Mouse (Mus musculus) stomach, postnatal 0 days (tissue): ENCODE results near the gene Stx2. TPM values are rescaled to one million over a fixed set of nuclear protein-coding genes. Genes with fewer than 3 reads are reported as not detected.

Experiments used
- ATAC-seq: fragments of 200-750 bp; cut with Nextera tagmentation; 2 replicates; pipeline ENCODE4 v1.8.0; 2017; ENCODE audit not compliant: low FRiP score, low TSS enrichment
- DNase-seq: peaks from one replicate; pipeline ENCODE4 v3.0.0-alpha.2; 2016; ENCODE audit warnings: low spot score
- H3K27ac ChIP-seq: fragments of 300-500 bp; sonication (generic); replicated peaks from 2 replicates; pipeline ENCODE4 v1.5.1; 2014; ENCODE audit warnings: mild to moderate bottlenecking, control low read depth
- H3K27me3 ChIP-seq: fragments of 300-500 bp; sonication (generic); 2 replicates; pipeline ENCODE4 v1.6.1; 2014; ENCODE audit warnings: low read length; ENCODE audit not compliant: control insufficient read depth, insufficient read depth
- H3K36me3 ChIP-seq: fragments of 300-500 bp; sonication (generic); 2 replicates; pipeline ENCODE4 v1.6.1; 2014; ENCODE audit warnings: low read length, mixed read lengths; ENCODE audit not compliant: control insufficient read depth, insufficient read depth
- H3K4me1 ChIP-seq: fragments of 300-500 bp; sonication (generic); replicated peaks from 2 replicates; pipeline ENCODE4 v1.6.1; 2014; ENCODE audit warnings: antibody characterized with exemption; ENCODE audit not compliant: control insufficient read depth, insufficient read depth
- H3K4me2 ChIP-seq: fragments of 300-500 bp; sonication (generic); replicated peaks from 2 replicates; pipeline ENCODE4 v1.6.1; 2014; ENCODE audit warnings: low read depth, mild to moderate bottlenecking, control low read depth, moderate library complexity
- H3K4me3 ChIP-seq: fragments of 300-500 bp; sonication (generic); 2 replicates; pipeline ENCODE4 v1.5.1; 2014; ENCODE audit warnings: low read depth, low read length, control low read depth
- H3K9ac ChIP-seq: fragments of 300-500 bp; sonication (generic); 2 replicates; pipeline ENCODE4 v1.6.1; 2014; ENCODE audit warnings: mild to moderate bottlenecking, low read length, control low read depth, mixed read lengths
- H3K9me3 ChIP-seq: fragments of 300-500 bp; sonication (generic); 2 replicates; pipeline ENCODE4 v1.6.1; 2016; ENCODE audit warnings: low read length; ENCODE audit not compliant: control insufficient read depth
- CTCF ChIP-seq: IDR thresholded peaks from 2 replicates; pipeline ENCODE4 v1.5.1; 2016; ENCODE audit warnings: antibody characterized with exemption, low read depth, mild to moderate bottlenecking, moderate library complexity
- EP300 ChIP-seq: optimal IDR thresholded peaks from 2 replicates; pipeline ENCODE3; 2016; ENCODE audit warnings: antibody characterized with exemption
- WGBS: fragments of 180-500 bp; shearing (Covaris S2); extraction: QIAGEN DNeasy Blood & Tissue Kit; methylation state at CpG from one replicate; pipeline ENCODE4 v1.1.7; 2014; 5-methylcytosine and 5-hydroxymethylcytosine counted together
- polyA plus RNA-seq: library from polyadenylated mRNA; unstranded; fragments of >200 nt; fragmentation: Nextera tagmentation; extraction: Ambion mirVana; gene quantifications from 2 replicates; pipeline ENCODE4 v1.2.1, GENCODE M21; 2015

Stx2 gene
- polyA plus RNA-seq, 1 experiment from 2014 or later = 10.9 TPM

GRCm38 (mm10) chr5:129045641-129046580, 37.5 kb upstream of the Stx2 start:
- Histone ChIP-seq H3K27ac (no peak overlapping the region), H3K4me3 (no peak overlapping the region), H3K9ac (no peak overlapping the region), H3K4me2 (no peak overlapping the region), H3K4me1 (no peaks in the 10 kb centered on the region), H3K36me3 (no peaks in the 10 kb centered on the region), H3K27me3 (no peaks in the 10 kb centered on the region), H3K9me3 (no peaks in the 10 kb centered on the region)
- TF ChIP-seq CTCF (no peak), EP300 (no peak)
- WGBS = 54% methylated on average over 26 of the region's 26 CpGs
- ATAC-seq (no peak), DNase-seq (no peak)

DNA sequence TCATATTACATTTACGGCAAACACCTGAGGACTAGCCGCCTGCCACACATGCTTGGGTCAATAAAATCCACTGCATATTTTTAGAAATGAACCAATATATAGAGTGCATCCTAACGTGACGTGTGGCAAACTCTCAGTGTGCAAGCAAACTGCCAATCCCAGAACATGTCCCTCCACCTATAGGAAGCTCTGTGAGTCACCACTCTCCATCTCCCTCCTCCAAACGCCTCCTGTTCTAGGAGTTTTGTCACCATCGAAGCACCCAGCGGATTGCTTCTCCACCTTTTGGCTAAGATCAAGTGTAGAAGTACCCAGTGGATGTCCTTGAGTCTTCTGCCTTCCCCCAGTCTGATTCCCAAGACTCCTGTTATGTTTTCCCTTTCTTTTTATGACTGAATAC, 29.4 kb upstream of the Stx2 start:
- Histone ChIP-seq H3K9me3 (no peaks in the 10 kb centered on the region), H3K27ac (no peak overlapping the region), H3K4me1 (no peaks in the 10 kb centered on the region), H3K36me3 (no peaks in the 10 kb centered on the region), H3K9ac (no peak overlapping the region), H3K4me3 (no peak overlapping the region), H3K4me2 (no peak overlapping the region), H3K27me3 (no peaks in the 10 kb centered on the region)
- ATAC-seq (no peak), DNase-seq (no peak)
- no peak for TF ChIP-seq EP300
- TF ChIP-seq CTCF = no peak
- 72% methylated on average over 7 of the region's 7 CpGs for WGBS

DNA sequence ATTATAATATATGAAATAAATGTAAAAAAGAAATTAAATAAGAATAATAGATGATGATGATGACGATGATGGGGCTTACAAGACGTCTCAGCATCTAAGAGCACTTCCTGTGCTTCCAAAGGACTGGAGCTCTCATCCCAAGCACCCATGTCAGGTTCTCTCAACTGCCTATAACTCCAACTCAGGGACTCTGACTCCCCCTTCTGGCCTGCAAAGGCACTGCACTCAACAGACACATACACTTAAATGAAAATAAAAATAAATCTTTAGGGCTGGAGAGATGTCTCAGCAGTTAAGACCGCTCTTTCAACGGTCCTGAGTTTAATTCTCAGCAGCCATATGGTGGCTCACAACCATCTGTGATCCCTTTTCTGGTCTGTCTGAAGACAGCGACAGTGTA, 28.3 kb upstream of the Stx2 start:
- ATAC-seq = no peak
- Histone ChIP-seq H3K4me1 (no peaks in the 10 kb centered on the region), H3K27ac (no peak overlapping the region), H3K27me3 (no peaks in the 10 kb centered on the region), H3K9ac (no peak overlapping the region), H3K9me3 (no peaks in the 10 kb centered on the region), H3K4me3 (no peak overlapping the region), H3K36me3 (no peaks in the 10 kb centered on the region), H3K4me2 (no peak overlapping the region)
- no peak for DNase-seq
- TF ChIP-seq EP300 (no peak), CTCF (peak; percentile 27; the same call in 1 of the 2 replicates)
- WGBS = 85% methylated on average over 5 of the region's 5 CpGs

DNA sequence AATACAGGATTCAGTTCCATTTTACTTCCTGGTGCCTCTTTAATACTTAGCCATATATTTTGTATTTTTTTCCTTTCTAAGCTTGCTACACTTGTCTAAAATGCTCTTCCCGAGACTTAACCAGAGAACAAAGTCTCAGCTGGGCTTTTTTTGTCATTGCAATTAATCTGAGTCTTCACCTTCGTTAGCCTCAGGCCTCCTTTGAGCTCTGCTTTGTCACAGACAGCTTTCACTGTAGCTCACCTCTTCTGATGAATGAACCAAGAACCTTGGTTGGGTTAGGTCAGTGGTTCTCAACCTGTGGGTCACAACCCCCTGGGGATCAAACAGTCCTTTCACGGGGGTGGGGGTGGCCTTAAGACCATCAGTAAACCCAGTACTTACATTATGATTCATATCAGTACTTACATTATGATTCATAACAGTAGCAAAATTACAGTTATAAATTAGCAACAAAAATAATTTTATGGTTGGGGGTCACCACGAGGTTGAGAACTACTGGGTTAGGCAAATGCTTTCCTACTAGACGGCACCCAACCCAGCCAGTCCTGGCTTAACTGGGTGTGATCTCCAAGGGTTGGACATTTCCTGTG, 20.9 kb upstream of the Stx2 start:
- 71% methylated on average over 5 of the region's 5 CpGs for WGBS
- TF ChIP-seq EP300 = no peak
- no peak for TF ChIP-seq CTCF
- H3K4me2 ChIP-seq = no peak overlapping the region

DNA sequence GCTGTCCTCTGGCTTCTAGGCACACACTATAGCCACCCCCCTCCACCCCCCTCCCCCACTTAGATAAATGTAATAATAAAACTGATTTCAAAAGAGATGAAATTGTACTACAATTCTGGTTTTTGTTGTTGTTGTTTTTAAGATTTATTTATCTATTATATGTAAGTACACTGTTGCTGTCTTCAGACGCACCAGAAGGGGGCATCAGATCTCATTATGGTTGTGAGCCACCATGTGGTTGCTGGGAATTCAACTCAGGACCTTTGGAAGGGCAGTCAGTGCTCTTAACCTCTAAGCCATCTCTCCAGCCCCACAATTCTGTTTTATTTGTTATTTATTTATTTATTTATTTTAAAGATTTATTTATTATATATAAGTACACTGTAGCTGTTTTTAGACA, 18.3 kb upstream of the Stx2 start:
- Histone ChIP-seq H3K4me3 (no peak overlapping the region), H3K9ac (no peak overlapping the region), H3K27ac (no peak overlapping the region), H3K4me1 (no peaks in the 10 kb centered on the region), H3K4me2 (no peak overlapping the region), H3K36me3 (no peaks in the 10 kb centered on the region; the same call in 1 of the 2 replicates), H3K9me3 (no peaks in the 10 kb centered on the region), H3K27me3 (no peaks in the 10 kb centered on the region)
- DNase-seq (no peak), ATAC-seq (no peak)
- TF ChIP-seq CTCF (peak; percentile 33), EP300 (no peak)
- WGBS = 84% methylated on average over 1 of the region's 1 CpGs

More for the DNA sequence above, 20.9 kb upstream of the Stx2 start:
- H3K27ac ChIP-seq = no peak overlapping the region
- ATAC-seq = no peak
- H3K4me1 ChIP-seq = no peaks in the 10 kb centered on the region
- no peak overlapping the region for H3K4me3 ChIP-seq
- no peak for DNase-seq
- H3K9ac ChIP-seq = no peak overlapping the region
- H3K36me3 ChIP-seq = no peaks in the 10 kb centered on the region
- no peaks in the 10 kb centered on the region for H3K9me3 ChIP-seq
- H3K27me3 ChIP-seq = no peaks in the 10 kb centered on the region

DNA sequence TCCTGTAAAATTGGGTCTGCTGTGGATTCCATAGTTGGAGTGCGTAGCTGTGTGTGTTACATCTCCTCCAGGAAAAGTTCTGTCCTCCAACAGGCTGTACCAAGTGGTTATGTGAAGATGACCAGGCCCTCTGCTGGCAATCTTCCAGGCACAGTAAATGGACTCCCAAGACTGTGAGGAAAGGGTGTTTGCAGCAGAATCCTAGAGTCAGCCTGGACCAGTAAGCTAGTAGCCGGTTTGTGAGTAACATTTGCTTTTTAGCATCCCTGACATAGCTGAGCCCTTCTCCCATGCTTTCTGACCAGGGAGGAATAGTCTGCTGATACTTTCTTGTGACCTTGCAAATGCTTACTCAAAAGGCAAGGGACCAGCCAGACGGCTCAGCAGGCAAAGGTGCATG, 17.8 kb upstream of the Stx2 start:
- Histone ChIP-seq H3K27me3 (no peaks in the 10 kb centered on the region), H3K4me1 (no peaks in the 10 kb centered on the region), H3K4me3 (no peak overlapping the region), H3K9ac (no peak overlapping the region), H3K4me2 (no peak overlapping the region), H3K27ac (no peak overlapping the region), H3K36me3 (no peaks in the 10 kb centered on the region; the same call in 1 of the 2 replicates), H3K9me3 (no peaks in the 10 kb centered on the region)
- DNase-seq (no peak), ATAC-seq (no peak)
- 74% methylated on average over 3 of the region's 3 CpGs for WGBS
- no peak for TF ChIP-seq EP300
- no peak for TF ChIP-seq CTCF
